Mouse (Mus musculus) layer of hippocampus, adult 18-20 months (tissue): ENCODE results near the gene Auts2. TPM values are rescaled to one million over a fixed set of nuclear protein-coding genes. Genes with fewer than 3 reads are reported as not detected.

Experiments
- DNase-seq, 2 experiments: peaks; one replicate each; pipeline ENCODE4 v3.0.0; 2022; ENCODE audit warnings: low spot score in 2 of 2
- total RNA-seq, 2 experiments: library from RNA; stranded (reverse); gene quantifications; 2 replicates each; pipeline ENCODE4 v1.2.3; 2021

Gene Auts2
- total RNA-seq, 2 experiments from 2014 or later = 142 to 145 TPM

- no peak for DNase-seq
Observed at GRCm38 (mm10) chr5:132329171-132329936, 213.8 kb downstream of the Auts2 start.

- DNase-seq = no peak
Observed at GRCm38 (mm10) chr5:132324246-132324883, 218.8 kb downstream of the Auts2 start.

GRCm38 (mm10) chr5:132323608-132324007 is 219.5 kb downstream of the Auts2 start:
- DNase-seq = no peak

- no peak for DNase-seq
Observed at GRCm38 (mm10) chr5:132322971-132323370, 220.2 kb downstream of the Auts2 start.

GRCm38 (mm10) chr5:132318026-132318765 is 224.9 kb downstream of the Auts2 start:
- no peak for DNase-seq

GRCm38 (mm10) chr5:132316897-132317296 is 226.2 kb downstream of the Auts2 start:
- no peak for DNase-seq

GRCm38 (mm10) chr5:132314300-132314699 is 228.8 kb downstream of the Auts2 start:
- DNase-seq = no peak

GRCm38 (mm10) chr5:132307000-132307399 is 236.1 kb downstream of the Auts2 start:
- no peak for DNase-seq

- DNase-seq = peak in 1 of 2 experiments; percentile 47
Observed at GRCm38 (mm10) chr5:132305354-132305934, 237.7 kb downstream of the Auts2 start.

- DNase-seq = no peak
Observed at GRCm38 (mm10) chr5:132302778-132303177, 240.4 kb downstream of the Auts2 start.

GRCm38 (mm10) chr5:132300794-132301193 is 242.3 kb downstream of the Auts2 start:
- no peak for DNase-seq

- DNase-seq = peak in 1 of 2 experiments; percentile 51
Observed at GRCm38 (mm10) chr5:132299716-132300115, 243.4 kb downstream of the Auts2 start.

GRCm38 (mm10) chr5:132298996-132299395 is 244.1 kb downstream of the Auts2 start:
- no peak for DNase-seq

- DNase-seq = no peak
Observed at GRCm38 (mm10) chr5:132297309-132297708, 245.8 kb downstream of the Auts2 start.

- DNase-seq = no peak
Observed at GRCm38 (mm10) chr5:132294469-132294868, 248.7 kb downstream of the Auts2 start.

- DNase-seq = no peak
Observed at GRCm38 (mm10) chr5:132292932-132293331, 250.2 kb downstream of the Auts2 start.

GRCm38 (mm10) chr5:132290606-132291535 is 252.3 kb downstream of the Auts2 start:
- peak in 1 of 2 experiments; percentile 21 for DNase-seq

- no peak for DNase-seq
Observed at GRCm38 (mm10) chr5:132283741-132284140, 259.4 kb downstream of the Auts2 start.

- DNase-seq = no peak
Observed at GRCm38 (mm10) chr5:132274098-132274898, 268.8 kb downstream of the Auts2 start.

GRCm38 (mm10) chr5:132272132-132272531 is 271.0 kb downstream of the Auts2 start:
- no peak for DNase-seq
